Mouse (Mus musculus): ENCODE measurements around the gene Tapt1.

- TF ChIP-seq POLR2A (IDR thresholded peaks at IDR 0.05; ENCODE audit: borderline replicate concordance, low read depth, low read length) (no peak), CTCF (IDR thresholded peaks at IDR 0.05; ENCODE audit: low read depth, low read length) (no peak)
Measured at GRCm38 (mm10) chr5:44166866-44167265, 59.6 kb downstream of the Tapt1 start.

All from bone marrow macrophage, adult 2 months (primary cell).